Mouse (Mus musculus) olfactory bulb, adult 2 months (tissue): ENCODE results near the gene Oaz1. TPM values are rescaled to one million over a fixed set of nuclear protein-coding genes. Genes with fewer than 3 reads are reported as not detected.

Source experiments
- H3K27ac ChIP-seq: fragments of 200-500 bp; 2 replicates; pipeline ENCODE4 v1.5.1; 2012; ENCODE audit warnings: low read depth, low read length; ENCODE audit not compliant: insufficient read depth
- H3K4me1 ChIP-seq: fragments of 200-500 bp; 2 replicates; pipeline ENCODE4 v1.6.1; 2012; ENCODE audit warnings: low read length; ENCODE audit not compliant: control insufficient read depth, insufficient read depth
- H3K4me3 ChIP-seq: fragments of 200-500 bp; 2 replicates; pipeline ENCODE4 v1.5.1; 2012; ENCODE audit warnings: mild to moderate bottlenecking, low read depth, low read length, moderate library complexity; ENCODE audit not compliant: insufficient read depth
- CTCF ChIP-seq: fragments of 200-500 bp; IDR thresholded peaks from 2 replicates; pipeline ENCODE4 v1.5.1; 2012; ENCODE audit warnings: low read depth, mild to moderate bottlenecking, low read length, moderate library complexity; ENCODE audit not compliant: insufficient read depth
- POLR2A ChIP-seq: fragments of 200-500 bp; IDR thresholded peaks from 2 replicates; pipeline ENCODE4 v1.6.1; 2012; ENCODE audit warnings: mild to moderate bottlenecking, low read depth, low read length, moderate library complexity; ENCODE audit not compliant: insufficient read depth
- WGBS: fragments of 180-500 bp; shearing (Covaris S2); methylation state at CpG from one replicate; pipeline ENCODE4 v1.1.7; 2018; 5-methylcytosine and 5-hydroxymethylcytosine counted together
- polyA plus RNA-seq: library from polyadenylated mRNA; stranded (reverse); fragments of >200 nt; gene quantifications from 2 replicates; pipeline ENCODE4 v1.2.4, GENCODE M21; 2012; ENCODE audit warnings: low replicate concordance; ENCODE audit not compliant: missing spikeins, insufficient read depth, insufficient read length

Gene Oaz1
- polyA plus RNA-seq, 1 experiment = 801 TPM

- Histone ChIP-seq H3K4me1 (peaks cover 16% of the 10 kb centered on the region), H3K27ac (no peak overlapping the region), H3K4me3 (no peak overlapping the region)
- TF ChIP-seq CTCF (no peak), POLR2A (no peak)
- WGBS = 80% methylated on average over 2 of the region's 2 CpGs
Observed at GRCm38 (mm10) chr10:80838346-80838912, 12.0 kb downstream of the Oaz1 start.

- TF ChIP-seq POLR2A (no peak), CTCF (no peak)
- Histone ChIP-seq H3K4me1 (peaks cover 31% of the 10 kb centered on the region), H3K4me3 (no peak overlapping the region), H3K27ac (no peak overlapping the region)
- 66% methylated on average over 6 of the region's 6 CpGs for WGBS
Observed at GRCm38 (mm10) chr10:80839848-80840247, 13.4 kb downstream of the Oaz1 start.

GRCm38 (mm10) chr10:80841685-80842084 is 15.2 kb downstream of the Oaz1 start:
- Histone ChIP-seq H3K4me3 (no peak overlapping the region), H3K27ac (no peak overlapping the region), H3K4me1 (peaks cover 46% of the 10 kb centered on the region)
- no peak for TF ChIP-seq CTCF
- WGBS = 86% methylated on average over 2 of the region's 2 CpGs

GRCm38 (mm10) chr10:80842334-80842733 is 15.9 kb downstream of the Oaz1 start:
- H3K4me3 ChIP-seq = no peak overlapping the region
- no peak overlapping the region for H3K27ac ChIP-seq
- TF ChIP-seq CTCF = no peak
- no peak for TF ChIP-seq POLR2A
- 77% methylated on average over 15 of the region's 15 CpGs for WGBS
- peaks cover 41% of the 10 kb centered on the region for H3K4me1 ChIP-seq

- TF ChIP-seq CTCF = no peak
- no peak for TF ChIP-seq POLR2A
- H3K27ac ChIP-seq = no peak overlapping the region
- WGBS = 7% methylated on average over 32 of the region's 32 CpGs
- H3K4me1 ChIP-seq = peaks cover 36% of the 10 kb centered on the region
- peak overlapping the region; percentile 49 for H3K4me3 ChIP-seq
Observed at GRCm38 (mm10) chr10:80843087-80843930, 16.9 kb downstream of the Oaz1 start.

- no peak for TF ChIP-seq CTCF
- TF ChIP-seq POLR2A = no peak
- no peak within 1 kb of the TSS for H3K27ac ChIP-seq
- H3K4me3 ChIP-seq = peak within 1 kb of the TSS; percentile 49
- peaks cover 34% of the 10 kb centered on the region for H3K4me1 ChIP-seq
- WGBS = 4% methylated on average over 51 of the region's 51 CpGs
Observed at GRCm38 (mm10) chr10:80843931-80844547, 17.6 kb downstream of the Oaz1 start, which contains the start of gene Lingo3. Lingo3 (minus strand) TSS chr10:80844039.

GRCm38 (mm10) chr10:80845055-80845693 is 18.7 kb downstream of the Oaz1 start:
- H3K4me1 ChIP-seq = peaks cover 34% of the 10 kb centered on the region
- no peak overlapping the region for H3K4me3 ChIP-seq
- TF ChIP-seq POLR2A (no peak), CTCF (no peak)
- WGBS = 56% methylated on average over 8 of the region's 8 CpGs
- H3K27ac ChIP-seq = no peak overlapping the region

GRCm38 (mm10) chr10:80845732-80846131 is 19.3 kb downstream of the Oaz1 start:
- H3K27ac ChIP-seq = no peak overlapping the region
- peaks cover 34% of the 10 kb centered on the region for H3K4me1 ChIP-seq
- WGBS = 24% methylated on average over 12 of the region's 12 CpGs
- H3K4me3 ChIP-seq = no peak overlapping the region
- no peak for TF ChIP-seq CTCF
- TF ChIP-seq POLR2A = no peak

GRCm38 (mm10) chr10:80848571-80848970 is 22.1 kb downstream of the Oaz1 start:
- H3K4me1 ChIP-seq = peaks cover 34% of the 10 kb centered on the region
- no peak overlapping the region for H3K4me3 ChIP-seq
- TF ChIP-seq POLR2A (no peak), CTCF (no peak)
- 26% methylated on average over 10 of the region's 10 CpGs for WGBS
- H3K27ac ChIP-seq = no peak overlapping the region
